Mouse (Mus musculus) intestine, embryonic 15.5 days (tissue): Measurements from ENCODE around the gene Hoxa9. TPM values are rescaled to one million over a fixed set of nuclear protein-coding genes. Genes with fewer than 3 reads are reported as not detected.

Experiments used
- ATAC-seq: fragments of 200-750 bp; cut with Nextera tagmentation; 2 replicates; pipeline ENCODE4 v1.8.0; 2017; ENCODE audit warnings: moderate TSS enrichment, moderate library complexity
- H3K27ac ChIP-seq: fragments of 300-500 bp; sonication (generic); 2 replicates; pipeline ENCODE4 v1.5.1; 2015; ENCODE audit warnings: mild to moderate bottlenecking, inconsistent platforms
- H3K27me3 ChIP-seq: fragments of 300-500 bp; sonication (generic); replicated peaks from 2 replicates; pipeline ENCODE4 v1.6.1; 2015; ENCODE audit warnings: inconsistent platforms
- H3K36me3 ChIP-seq: fragments of 300-500 bp; sonication (generic); 2 replicates; pipeline ENCODE4 v1.6.1; 2015; ENCODE audit warnings: inconsistent platforms
- H3K4me1 ChIP-seq: fragments of 300-500 bp; sonication (generic); replicated peaks from 2 replicates; pipeline ENCODE4 v1.6.1; 2015; ENCODE audit warnings: inconsistent platforms
- H3K4me2 ChIP-seq: fragments of 300-500 bp; sonication (generic); replicated peaks from 2 replicates; pipeline ENCODE4 v1.6.1; 2015; ENCODE audit warnings: mild to moderate bottlenecking, inconsistent platforms
- H3K4me3 ChIP-seq: fragments of 300-500 bp; sonication (generic); replicated peaks from 2 replicates; pipeline ENCODE4 v1.5.1; 2015; ENCODE audit warnings: inconsistent platforms
- H3K9ac ChIP-seq: fragments of 300-500 bp; sonication (generic); 2 replicates; pipeline ENCODE4 v1.6.1; 2015; ENCODE audit warnings: inconsistent platforms
- H3K9me3 ChIP-seq: fragments of 300-500 bp; sonication (generic); 2 replicates; pipeline ENCODE4 v1.6.1; 2016; ENCODE audit warnings: inconsistent platforms
- WGBS: fragments of 180-500 bp; shearing (Covaris S2); methylation state at CpG from one replicate; pipeline ENCODE4 v1.1.7; 2015; 5-methylcytosine and 5-hydroxymethylcytosine counted together
- polyA plus RNA-seq: library from polyadenylated mRNA; unstranded; fragments of >200 nt; fragmentation: Nextera tagmentation; extraction: Ambion mirVana; gene quantifications from 2 replicates; pipeline ENCODE4 v1.2.1, GENCODE M21; 2015

The Hoxa9 gene
- polyA plus RNA-seq, 1 experiment from 2014 or later: 6.3 TPM

- Histone ChIP-seq H3K36me3 (no peaks in the 10 kb centered on the region), H3K4me2 (peak overlapping the region; percentile 28), H3K27ac (no peak overlapping the region), H3K9me3 (no peaks in the 10 kb centered on the region), H3K4me1 (peaks cover 14% of the 10 kb centered on the region), H3K4me3 (peak overlapping the region; percentile 2; the same call in 1 of the 2 replicates), H3K9ac (no peak overlapping the region), H3K27me3 (peaks cover 91% of the 10 kb centered on the region)
- 5% methylated on average over 7 of the region's 7 CpGs for WGBS
- ATAC-seq: no peak
These were observed 7.3 kb upstream of the Hoxa9 start for GRCm38 (mm10) chr6:52238155-52238545.

DNA sequence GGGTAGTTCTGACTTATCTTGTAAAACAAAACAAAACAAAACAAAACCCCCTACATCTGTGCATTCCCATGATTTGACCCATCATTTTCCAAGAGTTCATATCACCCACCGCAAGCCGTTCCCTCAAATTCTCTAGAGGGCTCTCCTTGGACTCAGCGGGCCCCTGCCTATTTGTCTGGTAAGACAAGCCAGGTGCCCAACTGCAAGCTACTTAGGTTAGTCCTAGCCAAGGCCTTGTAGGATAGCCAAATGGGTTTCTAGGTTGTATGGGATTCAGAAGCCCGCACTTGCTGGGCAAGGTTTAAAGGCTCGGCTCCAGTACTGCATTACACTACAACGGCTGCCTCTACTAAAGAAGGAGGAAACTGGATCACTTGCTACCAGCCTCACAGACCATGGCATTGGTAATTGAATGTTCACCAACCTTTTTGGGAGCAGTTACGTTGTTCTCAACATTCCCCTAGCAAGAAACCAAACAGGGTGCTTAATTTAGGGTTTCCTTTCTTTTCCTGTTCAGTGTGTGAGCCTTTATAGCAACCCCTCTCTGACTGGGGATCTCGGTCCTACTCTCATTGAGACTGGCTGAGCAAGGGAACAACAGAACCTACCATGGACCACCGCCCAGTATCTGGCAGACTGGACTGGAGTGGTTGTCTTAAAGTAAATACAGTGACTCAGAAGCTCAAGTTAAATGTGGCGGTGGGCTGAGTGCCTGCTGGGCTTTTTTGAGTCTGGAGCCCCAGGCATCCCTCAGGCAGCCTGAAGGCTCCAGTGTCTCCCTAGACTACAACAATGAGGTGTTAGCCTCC lies 6.7 kb upstream of the Hoxa9 start:
- Histone ChIP-seq H3K9me3 (no peaks in the 10 kb centered on the region), H3K36me3 (no peaks in the 10 kb centered on the region), H3K4me2 (peak overlapping the region; percentile 28), H3K27ac (no peak overlapping the region), H3K27me3 (peaks cover 91% of the 10 kb centered on the region), H3K4me3 (peak overlapping the region; percentile 2; the same call in 1 of the 2 replicates), H3K9ac (no peak overlapping the region; the same call in 1 of the 2 replicates), H3K4me1 (peaks cover 14% of the 10 kb centered on the region)
- 12% methylated on average over 10 of the region's 10 CpGs for WGBS
- no peak for ATAC-seq

GRCm38 (mm10) chr6:52236806-52237205 lies 5.9 kb upstream of the Hoxa9 start:
- Histone ChIP-seq H3K27ac (no peak overlapping the region), H3K27me3 (peaks cover 92% of the 10 kb centered on the region), H3K4me3 (no peak overlapping the region), H3K9me3 (no peaks in the 10 kb centered on the region), H3K36me3 (no peaks in the 10 kb centered on the region), H3K4me2 (0 out of 2 replicates have a peak overlapping the region, but pooled peaks have one; percentile 9), H3K4me1 (peaks cover 18% of the 10 kb centered on the region), H3K9ac (no peak overlapping the region)
- 17% methylated on average over 3 of the region's 3 CpGs for WGBS
- ATAC-seq: no peak

GRCm38 (mm10) chr6:52235866-52236265 lies 5.0 kb upstream of the Hoxa9 start:
- no peaks in the 10 kb centered on the region for H3K36me3 ChIP-seq
- H3K27me3 ChIP-seq: peaks cover 87% of the 10 kb centered on the region
- no peak overlapping the region for H3K4me3 ChIP-seq
- WGBS: 22% methylated on average over 6 of the region's 6 CpGs
- H3K9me3 ChIP-seq: no peaks in the 10 kb centered on the region
- H3K9ac ChIP-seq: no peak overlapping the region
- no peak overlapping the region for H3K27ac ChIP-seq
- peaks cover 18% of the 10 kb centered on the region for H3K4me1 ChIP-seq
- H3K4me2 ChIP-seq: peak overlapping the region; percentile 9; the same call in 1 of the 2 replicates
- ATAC-seq: no peak

DNA sequence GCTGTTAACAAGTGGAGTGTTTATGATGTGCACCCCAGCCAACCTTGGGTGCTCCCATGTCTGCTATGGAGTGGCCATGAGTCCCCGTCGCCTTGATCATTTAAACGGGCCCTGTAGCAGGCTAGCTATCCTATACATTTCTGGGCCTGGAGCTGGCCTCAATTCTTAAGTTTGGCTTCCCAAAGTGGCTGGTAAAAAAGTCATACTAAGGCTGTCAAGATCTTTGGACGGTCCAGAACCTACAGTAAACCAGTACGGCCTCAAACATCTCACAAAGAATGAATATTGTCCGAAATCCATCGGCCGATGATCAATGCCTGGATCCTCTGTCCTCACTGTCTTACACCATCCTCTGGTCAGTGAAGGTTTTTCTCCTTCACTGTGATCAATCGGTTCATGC lies 4.4 kb upstream of the Hoxa9 start:
- Histone ChIP-seq H3K9me3 (no peaks in the 10 kb centered on the region), H3K27ac (no peak overlapping the region; the same call in 1 of the 2 replicates), H3K27me3 (peaks cover 87% of the 10 kb centered on the region), H3K9ac (no peak overlapping the region), H3K4me1 (peaks cover 17% of the 10 kb centered on the region), H3K4me2 (peak overlapping the region; percentile 48), H3K4me3 (peak overlapping the region; percentile 38; the same call in 1 of the 2 replicates), H3K36me3 (no peaks in the 10 kb centered on the region)
- WGBS: 29% methylated on average over 9 of the region's 9 CpGs
- ATAC-seq: no peak

DNA sequence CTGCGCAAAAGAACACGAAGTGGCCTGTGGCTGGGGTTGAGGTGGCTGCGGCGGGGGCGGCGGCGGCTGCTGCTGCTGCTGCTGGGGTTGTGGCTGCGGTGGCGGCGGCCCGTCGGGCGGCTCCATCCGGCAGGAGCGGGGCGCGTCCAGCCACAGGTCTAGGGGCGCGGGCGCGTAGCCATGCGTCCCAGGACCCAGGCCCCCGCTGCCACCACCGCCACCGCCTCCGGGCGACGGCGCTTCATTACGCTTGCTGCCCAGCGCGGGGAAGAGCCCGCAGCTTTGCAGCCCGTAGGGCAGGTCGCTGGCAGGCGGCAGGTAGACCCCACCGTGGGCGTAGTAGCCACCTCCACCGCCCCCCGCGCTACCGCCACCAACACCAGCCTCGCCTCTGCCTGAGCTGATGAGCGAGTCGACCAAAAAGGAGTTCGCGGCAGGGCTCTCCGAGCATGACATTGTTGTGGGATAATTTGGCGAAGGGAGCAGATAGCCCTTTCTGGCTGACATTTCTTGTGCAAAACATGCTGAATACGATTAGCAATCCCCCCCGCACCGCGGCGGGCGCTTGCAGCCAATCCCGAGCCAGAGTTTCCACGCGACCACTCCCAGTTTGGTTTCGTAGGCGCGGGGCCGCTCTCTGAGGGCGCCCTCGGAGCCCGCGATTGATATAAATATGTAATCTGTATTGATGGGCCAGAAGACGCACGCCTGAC lies 3.7 kb upstream of the Hoxa9 start:
- peak overlapping the region; percentile 44 for H3K9ac ChIP-seq
- no peaks in the 10 kb centered on the region for H3K9me3 ChIP-seq
- peak; percentile 19 for ATAC-seq
- no peaks in the 10 kb centered on the region for H3K36me3 ChIP-seq
- 0 out of 2 replicates have a peak overlapping the region, but pooled peaks have one; percentile 62 for H3K27ac ChIP-seq
- peak overlapping the region; percentile 48 for H3K4me2 ChIP-seq
- 1% methylated on average over 65 of the region's 68 CpGs for WGBS
- peaks cover 14% of the 10 kb centered on the region for H3K4me1 ChIP-seq
- H3K4me3 ChIP-seq: peak overlapping the region; percentile 38
- peaks cover 86% of the 10 kb centered on the region for H3K27me3 ChIP-seq

DNA sequence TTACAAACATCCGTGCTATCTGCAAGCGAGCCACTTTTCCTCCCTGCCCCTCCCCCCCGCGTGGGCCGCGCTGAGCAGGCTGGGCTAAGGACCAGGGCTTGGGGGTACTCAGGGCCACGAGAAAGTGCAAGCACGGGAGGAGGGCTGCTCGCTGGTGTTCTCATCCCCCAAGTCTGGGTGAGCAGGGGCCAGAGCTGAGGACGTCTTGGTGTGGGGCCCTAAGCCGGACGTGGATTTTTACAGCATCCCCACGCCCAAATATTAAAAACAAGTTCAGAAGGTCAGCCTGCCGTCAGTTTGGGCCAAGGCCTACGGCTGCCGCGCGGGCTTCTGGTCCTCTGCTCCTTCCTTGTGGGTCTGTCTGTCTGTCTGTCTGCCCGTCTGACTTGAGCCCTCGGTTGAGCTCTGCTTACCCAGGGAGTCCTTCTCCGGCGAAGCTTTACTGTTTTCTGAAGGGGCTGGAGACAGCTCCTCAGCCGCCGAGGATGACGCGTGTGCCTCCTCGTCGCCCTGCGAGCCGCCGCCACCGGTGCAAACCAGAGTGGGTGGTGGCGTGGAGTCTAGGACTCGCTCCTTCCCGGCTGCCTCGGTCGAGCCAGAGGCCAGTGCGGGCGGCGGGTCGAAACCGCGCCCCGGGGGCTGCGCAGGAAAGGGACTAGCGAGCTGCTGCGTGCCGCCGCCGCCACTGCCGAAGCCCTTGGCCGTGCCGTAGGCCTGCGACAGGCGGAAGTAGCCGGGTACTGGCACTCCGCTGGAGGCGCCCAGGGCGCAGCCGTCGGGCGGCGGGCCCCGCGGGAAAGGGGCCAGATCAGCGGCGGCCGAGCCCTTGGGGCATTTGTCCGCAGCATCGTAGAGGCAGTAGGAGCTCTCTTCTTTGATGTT lies 2.9 kb upstream of the Hoxa9 start:
- Histone ChIP-seq H3K27me3 (peaks cover 88% of the 10 kb centered on the region), H3K4me1 (peaks cover 14% of the 10 kb centered on the region), H3K9ac (peak overlapping the region; percentile 44), H3K36me3 (no peaks in the 10 kb centered on the region), H3K27ac (peak overlapping the region; percentile 48; the same call in 1 of the 2 replicates), H3K4me2 (peak overlapping the region; percentile 48), H3K9me3 (no peaks in the 10 kb centered on the region), H3K4me3 (peak overlapping the region; percentile 38)
- WGBS: 1% methylated on average over 70 of the region's 70 CpGs
- ATAC-seq: peak; percentile 21; the same call in 1 of the 2 replicates

- peaks cover 92% of the 10 kb centered on the region for H3K27me3 ChIP-seq
- peak overlapping the region; percentile 48; the same call in 1 of the 2 replicates for H3K27ac ChIP-seq
- no peaks in the 10 kb centered on the region for H3K9me3 ChIP-seq
- peak overlapping the region; percentile 44 for H3K9ac ChIP-seq
- ATAC-seq: no peak
- H3K36me3 ChIP-seq: no peaks in the 10 kb centered on the region
- H3K4me2 ChIP-seq: peak overlapping the region; percentile 48
- 3% methylated on average over 23 of the region's 23 CpGs for WGBS
- peak overlapping the region; percentile 38 for H3K4me3 ChIP-seq
- H3K4me1 ChIP-seq: peaks cover 14% of the 10 kb centered on the region
These were observed 2.2 kb upstream of the Hoxa9 start for GRCm38 (mm10) chr6:52232984-52233545.

- no peaks in the 10 kb centered on the region for H3K9me3 ChIP-seq
- H3K27ac ChIP-seq: no peak overlapping the region
- no peaks in the 10 kb centered on the region for H3K36me3 ChIP-seq
- peak overlapping the region; percentile 38 for H3K4me3 ChIP-seq
- peak overlapping the region; percentile 44; the same call in 1 of the 2 replicates for H3K9ac ChIP-seq
- peak overlapping the region; percentile 48 for H3K4me2 ChIP-seq
- H3K4me1 ChIP-seq: peaks cover 14% of the 10 kb centered on the region
- no peak for ATAC-seq
- WGBS: under 1% methylated on average over 18 of the region's 18 CpGs
- H3K27me3 ChIP-seq: peaks cover 91% of the 10 kb centered on the region
These were observed 1.7 kb upstream of the Hoxa9 start for GRCm38 (mm10) chr6:52232568-52232965.

DNA sequence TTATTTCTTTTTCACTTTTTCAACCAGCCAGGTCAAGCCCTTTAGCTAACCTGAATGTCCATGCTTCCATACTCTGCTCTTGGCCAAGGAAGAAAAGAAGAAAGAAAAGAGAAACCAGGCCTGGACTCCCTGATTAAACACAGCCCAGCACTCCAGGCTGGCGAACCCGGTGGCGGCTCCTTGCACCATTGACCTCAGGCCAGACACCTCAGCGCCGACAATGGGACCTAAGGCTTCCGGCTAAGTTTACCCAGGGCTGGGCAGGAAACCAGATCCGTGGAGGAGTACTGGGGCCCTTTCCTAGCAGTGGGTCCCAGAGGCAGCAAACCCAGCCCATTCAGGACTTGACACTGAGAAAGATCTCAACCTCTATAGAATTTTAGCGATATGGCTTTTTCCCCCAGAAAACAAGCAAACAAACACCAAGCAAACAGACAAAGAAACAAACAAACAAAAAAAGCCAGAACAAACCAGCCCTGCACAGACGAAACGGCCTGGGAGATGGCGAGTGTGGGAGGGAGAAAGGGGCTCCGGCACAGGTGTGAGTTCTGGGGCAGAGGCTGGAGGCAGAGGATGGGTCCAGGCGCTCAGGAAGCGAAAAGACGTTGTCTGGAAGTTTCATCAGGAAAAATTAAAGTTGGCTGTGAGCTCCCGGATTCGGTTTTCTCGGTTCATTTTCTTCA lies 1.1 kb upstream of the Hoxa9 start:
- Histone ChIP-seq H3K36me3 (no peaks in the 10 kb centered on the region), H3K9me3 (no peaks in the 10 kb centered on the region), H3K4me3 (peak overlapping the region; percentile 38; the same call in 1 of the 2 replicates), H3K4me1 (peaks cover 14% of the 10 kb centered on the region), H3K27ac (no peak overlapping the region), H3K9ac (0 out of 2 replicates have a peak overlapping the region, but pooled peaks have one; percentile 26), H3K27me3 (peaks cover 91% of the 10 kb centered on the region), H3K4me2 (peak overlapping the region; percentile 48)
- no peak for ATAC-seq
- WGBS: 2% methylated on average over 18 of the region's 18 CpGs
